Mouse (Mus musculus) bone marrow macrophage, adult 2 months (primary cell): ENCODE results near the gene Zfp628. TPM values are rescaled to one million over a fixed set of nuclear protein-coding genes. Genes with fewer than 3 reads are reported as not detected.

Source experiments
- H3K27ac ChIP-seq: 2 replicates; pipeline ENCODE4 v1.5.1; 2012; ENCODE audit warnings: low read depth, low read length; ENCODE audit not compliant: insufficient read depth
- H3K4me1 ChIP-seq: 2 replicates; pipeline ENCODE4 v1.6.1; 2012; ENCODE audit warnings: low read length; ENCODE audit not compliant: control insufficient read depth, insufficient read depth
- H3K4me3 ChIP-seq: 2 replicates; pipeline ENCODE4 v1.5.1; 2012; ENCODE audit warnings: mild to moderate bottlenecking, low read length, moderate library complexity; ENCODE audit not compliant: insufficient read depth
- CTCF ChIP-seq: IDR thresholded peaks from 2 replicates; pipeline ENCODE4 v1.5.1; 2012; ENCODE audit warnings: low read depth, mild to moderate bottlenecking, low read length, moderate library complexity
- POLR2A ChIP-seq: IDR thresholded peaks from 2 replicates; pipeline ENCODE4 v1.6.1; 2012; ENCODE audit warnings: mild to moderate bottlenecking, low read depth, low read length, borderline replicate concordance
- polyA plus RNA-seq: library from polyadenylated mRNA; stranded (reverse); fragments of >200 nt; gene quantifications from 2 replicates; pipeline ENCODE4 v1.2.4, GENCODE M21; 2012; ENCODE audit not compliant: missing spikeins, insufficient read depth, insufficient read length

Gene Zfp628
- polyA plus RNA-seq, 1 experiment, result 8.7 TPM

GRCm38 (mm10) chr7:4950561-4951342, 35.7 kb downstream of the Zfp628 start:
- Histone ChIP-seq H3K4me1 (peaks cover 49% of the 10 kb centered on the region), H3K4me3 (peak overlapping the region; percentile 59), H3K27ac (peak overlapping the region; percentile 98)
- TF ChIP-seq POLR2A (no peak), CTCF (no peak)

- no peak for TF ChIP-seq CTCF
- no peak for TF ChIP-seq POLR2A
- Histone ChIP-seq H3K27ac (no peak overlapping the region), H3K4me3 (no peak overlapping the region), H3K4me1 (peaks cover 40% of the 10 kb centered on the region)
Measured at GRCm38 (mm10) chr7:4953815-4954445, 38.9 kb downstream of the Zfp628 start.

GRCm38 (mm10) chr7:4957361-4957760, 42.3 kb downstream of the Zfp628 start:
- TF ChIP-seq CTCF (no peak), POLR2A (no peak)
- Histone ChIP-seq H3K4me3 (no peak overlapping the region), H3K4me1 (peaks cover 19% of the 10 kb centered on the region), H3K27ac (no peak overlapping the region)

- no peak for TF ChIP-seq POLR2A
- Histone ChIP-seq H3K4me1 (peaks cover 14% of the 10 kb centered on the region), H3K4me3 (no peak overlapping the region), H3K27ac (no peak overlapping the region)
Measured at GRCm38 (mm10) chr7:4963527-4963926, 48.5 kb downstream of the Zfp628 start.

GRCm38 (mm10) chr7:4964272-4964671, 49.3 kb downstream of the Zfp628 start, which contains the start of gene Sbk2:
Gene Sbk2, minus strand, starts transcription at chr7:4964406.
- peaks cover 7% of the 10 kb centered on the region for H3K4me1 ChIP-seq
- H3K27ac ChIP-seq, result no peak within 1 kb of the TSS
- no peak for TF ChIP-seq POLR2A
- peak; percentile 64 for TF ChIP-seq CTCF
- H3K4me3 ChIP-seq, result no peak within 1 kb of the TSS

- TF ChIP-seq CTCF (no peak), POLR2A (no peak)
- Histone ChIP-seq H3K4me3 (no peak overlapping the region), H3K27ac (no peak overlapping the region), H3K4me1 (peaks cover 6% of the 10 kb centered on the region)
Measured at GRCm38 (mm10) chr7:4964988-4965387, 50.0 kb downstream of the Zfp628 start.

- TF ChIP-seq POLR2A (no peak), CTCF (no peak)
- Histone ChIP-seq H3K4me1 (peaks cover 23% of the 10 kb centered on the region), H3K27ac (no peak within 1 kb of the TSS), H3K4me3 (no peak within 1 kb of the TSS)
Measured at GRCm38 (mm10) chr7:4971068-4971467, 56.1 kb downstream of the Zfp628 start, which contains the start of gene Sbk3. Gene Sbk3, minus strand, starts transcription at chr7:4971168.

Other genes starting within 250 kb of the Zfp628 start
- 24.7 and 26.7 TPM in 2 replicates for gene Hspbp1, start 230.1 kb upstream of the Zfp628 start, polyA plus RNA-seq
- 0.64 TPM in 1 of 2 replicates, not detected in the other for gene Brsk1, start 224.6 kb upstream of the Zfp628 start, polyA plus RNA-seq
- 33.6 and 36.4 TPM in 2 replicates for gene Tmem150b, start 190.0 kb upstream of the Zfp628 start, polyA plus RNA-seq
- 109 and 120 TPM in 2 replicates for gene Kmt5c, start 175.1 kb upstream of the Zfp628 start, polyA plus RNA-seq
- gene Cox6b2, start 162.1 kb upstream of the Zfp628 start, polyA plus RNA-seq, result 8.0 and 8.1 TPM in 2 replicates
- not detected in 2 replicates for gene Fam71e2, start 143.9 kb upstream of the Zfp628 start, polyA plus RNA-seq
- not detected in 2 replicates for gene Il11, start 132.4 kb upstream of the Zfp628 start, polyA plus RNA-seq
- not detected in 2 replicates for gene Tmem190, start 132.3 kb upstream of the Zfp628 start, polyA plus RNA-seq
- 2.1 and 3.6 TPM in 2 replicates for gene Tmem238, start 125.6 kb upstream of the Zfp628 start, polyA plus RNA-seq
- gene Rpl28, start 122.3 kb upstream of the Zfp628 start, polyA plus RNA-seq, result 636 and 681 TPM in 2 replicates
- gene Ube2s, start 102.6 kb upstream of the Zfp628 start, polyA plus RNA-seq, result 109 and 131 TPM in 2 replicates
- gene Shisa7, start 70.5 kb upstream of the Zfp628 start, polyA plus RNA-seq, result not detected in 2 replicates
- 20.4 and 21.2 TPM in 2 replicates for gene Isoc2b, start 45.0 kb upstream of the Zfp628 start, polyA plus RNA-seq
- 15.5 and 16.4 TPM in 2 replicates for gene Isoc2a, start 38.1 kb upstream of the Zfp628 start, polyA plus RNA-seq
- not detected in 2 replicates for gene Gm36210, start 8.7 kb upstream of the Zfp628 start, polyA plus RNA-seq
- 0.78 and 1.6 TPM in 2 replicates for gene Nat14, start 6.8 kb downstream of the Zfp628 start, polyA plus RNA-seq
- gene Ssc5d, start 10.6 kb downstream of the Zfp628 start, polyA plus RNA-seq, result 0.24 TPM in 1 of 2 replicates, not detected in the other
- gene Sbk2, start 49.2 kb downstream of the Zfp628 start, polyA plus RNA-seq, result 0.58 TPM in 1 of 2 replicates, not detected in the other
- not detected in 2 replicates for gene Sbk3, start 56.0 kb downstream of the Zfp628 start, polyA plus RNA-seq
- 33.6 and 34.6 TPM in 2 replicates for gene Zfp579, start 80.9 kb downstream of the Zfp628 start, polyA plus RNA-seq
- 32.9 and 36.4 TPM in 2 replicates for gene Zfp524, start 99.2 kb downstream of the Zfp628 start, polyA plus RNA-seq
- 20.5 and 23.6 TPM in 2 replicates for gene Fiz1, start 99.5 kb downstream of the Zfp628 start, polyA plus RNA-seq
- gene Gm44973, start 100.3 kb downstream of the Zfp628 start, polyA plus RNA-seq, result not detected in 2 replicates
- gene Zfp865, start 105.2 kb downstream of the Zfp628 start, polyA plus RNA-seq, result 19.8 and 30.1 TPM in 2 replicates
- 0.43 and 0.61 TPM in 2 replicates for gene Ccdc106, start 105.3 kb downstream of the Zfp628 start, polyA plus RNA-seq
- not detected in 2 replicates for gene 4632433K11Rik, start 118.9 kb downstream of the Zfp628 start, polyA plus RNA-seq
- 2.6 and 3.8 TPM in 2 replicates for gene Zfp784, start 123.2 kb downstream of the Zfp628 start, polyA plus RNA-seq
- gene Zfp580, start 136.3 kb downstream of the Zfp628 start, polyA plus RNA-seq, result 6.1 and 7.7 TPM in 2 replicates
- gene U2af2, start 146.9 kb downstream of the Zfp628 start, polyA plus RNA-seq, result 151 and 160 TPM in 2 replicates
- 198 and 202 TPM in 2 replicates for gene Epn1, start 165.0 kb downstream of the Zfp628 start, polyA plus RNA-seq
- gene Rfpl4, start 201.7 kb downstream of the Zfp628 start, polyA plus RNA-seq, result not detected in 2 replicates
- 1.1 TPM in 1 of 2 replicates, not detected in the other for gene Rasl2-9, start 210.7 kb downstream of the Zfp628 start, polyA plus RNA-seq
- 0.17 TPM in 1 of 2 replicates, not detected in the other for gene Vmn1r55, start 234.5 kb downstream of the Zfp628 start, polyA plus RNA-seq